ENCODE assay signal across 12 mouse cellular contexts in the genomic region with DNA sequence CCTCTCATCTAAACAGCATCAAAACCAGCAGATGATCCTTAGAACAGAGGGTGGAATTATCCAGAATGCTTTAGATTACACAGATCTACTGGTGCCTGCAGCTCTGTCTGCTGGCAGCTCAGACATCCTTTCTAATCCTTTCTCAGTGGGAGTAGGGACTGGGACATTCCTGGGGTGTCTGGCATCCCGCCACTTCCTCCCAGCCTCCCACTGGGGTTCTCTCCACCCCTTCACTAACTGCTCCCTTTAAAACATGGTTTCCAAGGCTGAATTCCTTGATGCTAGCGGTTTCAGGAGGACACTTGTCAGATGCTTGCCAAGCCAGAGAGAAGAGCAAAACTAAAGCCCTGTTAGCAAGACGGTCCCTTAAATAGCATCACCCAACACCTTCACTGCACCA. TPM values are rescaled to one million over a fixed set of nuclear protein-coding genes. Genes with fewer than 3 reads are reported as not detected.
DNase-seq lines count a peak whose midpoint lies in the region; ATAC-seq lines count a peak whose summit lies in the region.
"Had no signal": no experiment of that assay in that cellular context is flagged by ENCODE, and none has a peak within 500 bp of the region (broad histone marks: within the 10 kb centered on the region; RNA-seq: fewer than 3 reads in every experiment).

No protein-coding gene starts in this region.

- H3K27ac ChIP-seq in heart, embryonic 13.5 days (replicated peaks) = no peak overlapping the region
- H3K27ac ChIP-seq: embryonic facial prominence, embryonic 12.5 days; hindbrain, postnatal 0 days; liver, embryonic 14.5 days had no signal

- no peak overlapping the region for H3K4me2 ChIP-seq in heart, embryonic 13.5 days
- H3K4me2 ChIP-seq: embryonic facial prominence, embryonic 12.5 days had no signal

- H3K36me3 ChIP-seq in heart, embryonic 13.5 days = peaks cover 16% of the 10 kb centered on the region

- ATAC-seq in heart, embryonic 13.5 days (ENCODE audit: extremely low read depth, insufficient number of reproducible peaks, low FRiP score, low TSS enrichment) = no peak
- ATAC-seq in frontal cortex, adult (ENCODE audit: low TSS enrichment) = peak; percentile 63
- ATAC-seq: hindbrain, postnatal 0 days had no signal

- no peak for DNase-seq in heart, adult 9 months (ENCODE audit: low spot score in 2 of 2)
- DNase-seq in Muller cell, postnatal 12 days (ENCODE audit: inconsistent ontology term) = peak; percentile 90
- DNase-seq in left cerebral cortex, postnatal 36 days (ENCODE audit: low spot score in 2 of 2) = peak; percentile 80 to 85
- no peak for DNase-seq in retina, embryonic 14.5 days (ENCODE audit: low spot score)
- DNase-seq in embryo, embryonic 9.5 days (ENCODE audit: extremely low spot score) = no peak
- no peak for DNase-seq in lung, postnatal 4 days
- DNase-seq: heart, adult 11 months had no signal

- H3K27me3 ChIP-seq in heart, embryonic 13.5 days (replicated peaks) = peaks cover 24% of the 10 kb centered on the region
- H3K27me3 ChIP-seq: embryonic facial prominence, embryonic 12.5 days had no signal

- H3K4me1 ChIP-seq in heart, embryonic 13.5 days = peaks cover 10% of the 10 kb centered on the region

- H3K9ac ChIP-seq in heart, embryonic 13.5 days = peak overlapping the region; percentile 40; the same call in 1 of the 2 replicates
- H3K9ac ChIP-seq: embryonic facial prominence, embryonic 12.5 days; liver, embryonic 14.5 days had no signal

- intact Hi-C loops in left cerebral cortex, postnatal 36 days (cut with DNase I) = loop anchor here (5.0 kb wide), 1 partner anchor 76 kb away; no protein-coding TSS in a partner anchor

- H3K4me3 ChIP-seq in heart, embryonic 13.5 days = no peak overlapping the region
- H3K4me3 ChIP-seq: embryonic facial prominence, embryonic 12.5 days had no signal

- H3K9me3 ChIP-seq in heart, embryonic 13.5 days = no peaks in the 10 kb centered on the region
- H3K9me3 ChIP-seq: embryonic facial prominence, embryonic 12.5 days had no signal

- 30% methylated on average over 3 of the region's 3 CpGs for WGBS in heart, embryonic 13.5 days

RNA-seq across cellular contexts. Expression of gene Olfm1, which starts 33.1 kb away (rescaled TPM):
- 4.9 and 5.3 TPM in 2 replicates for polyA plus RNA-seq in heart, embryonic 13.5 days (2015; fragmentation: Nextera tagmentation; extraction: Ambion mirVana)
- 1,000 to 10,000 TPM; 1,516 to 1,769 TPM for total RNA-seq in left cerebral cortex, postnatal 36 days (2021)

Comparison
In these comparisons a context has a peak if more than half of its experiments do, and no peak if none do; other contexts are left out.
1. DNase-seq: peak in Muller cell, postnatal 12 days (single experiment) and left cerebral cortex, postnatal 36 days (2 of 2); none in heart, adult 9 months (0 of 2), retina, embryonic 14.5 days (single experiment), embryo, embryonic 9.5 days (single experiment) and lung, postnatal 4 days (0 of 2).